Mouse (Mus musculus) limb, embryonic 10.5 days (tissue): ENCODE results near the gene Schip1. TPM values are rescaled to one million over a fixed set of nuclear protein-coding genes. Genes with fewer than 3 reads are reported as not detected.
A peak's percentile ranks its signal among the peaks of the same experiment; 100 is the strongest.

Experiments
- DNase-seq: peaks from one replicate; pipeline ENCODE4 v3.0.0-alpha.2; 2017; ENCODE audit warnings: low spot score
- H3K27ac ChIP-seq: fragments of 300-500 bp; sonication (generic); 2 replicates; pipeline ENCODE4 v1.5.1; 2016; ENCODE audit warnings: mild to moderate bottlenecking
- H3K27me3 ChIP-seq: fragments of 300-500 bp; sonication (generic); 2 replicates; pipeline ENCODE4 v1.6.1; 2016; ENCODE audit warnings: low read depth, mild to moderate bottlenecking; ENCODE audit not compliant: poor library complexity, severe bottlenecking
- H3K36me3 ChIP-seq: fragments of 300-500 bp; sonication (generic); 2 replicates; pipeline ENCODE4 v1.6.1; 2016; ENCODE audit warnings: mild to moderate bottlenecking, moderate library complexity
- H3K4me1 ChIP-seq: fragments of 300-500 bp; sonication (generic); 2 replicates; pipeline ENCODE4 v1.6.1; 2016
- H3K4me3 ChIP-seq: fragments of 300-500 bp; sonication (generic); 2 replicates; pipeline ENCODE4 v1.5.1; 2016; ENCODE audit warnings: mild to moderate bottlenecking, moderate library complexity
- H3K9me3 ChIP-seq: fragments of 300-500 bp; sonication (generic); replicated peaks from 2 replicates; pipeline ENCODE4 v1.6.1; 2016; ENCODE audit warnings: mild to moderate bottlenecking
- WGBS: fragments of 180-500 bp; shearing (Covaris S2); methylation state at CpG from one replicate; pipeline ENCODE4 v1.1.7; 2016; 5-methylcytosine and 5-hydroxymethylcytosine counted together
- polyA plus RNA-seq: library from polyadenylated mRNA; unstranded; fragments of >200 nt; fragmentation: Nextera tagmentation; extraction: Ambion mirVana; gene quantifications from 2 replicates; pipeline ENCODE4 v1.2.1, GENCODE M21; 2016

Gene Schip1
- 22.9 and 28.9 TPM in 2 replicates for polyA plus RNA-seq

- WGBS: 39% methylated on average over 12 of the region's 12 CpGs
- no peaks in the 10 kb centered on the region for H3K9me3 ChIP-seq
- H3K4me1 ChIP-seq: no peaks in the 10 kb centered on the region
- no peaks in the 10 kb centered on the region for H3K36me3 ChIP-seq
- H3K4me3 ChIP-seq: no peak within 1 kb of the TSS
- DNase-seq: peak; percentile 70
- no peak within 1 kb of the TSS for H3K27ac ChIP-seq
- no peaks in the 10 kb centered on the region for H3K27me3 ChIP-seq
Measured at GRCm38 (mm10) chr3:68064731-68065130, at the start of gene Schip1. Gene Schip1 (plus strand): TSS chr3:68064802.

- DNase-seq: no peak
- Histone ChIP-seq H3K27ac (no peak overlapping the region), H3K4me1 (no peaks in the 10 kb centered on the region), H3K4me3 (no peak overlapping the region), H3K36me3 (no peaks in the 10 kb centered on the region), H3K27me3 (no peaks in the 10 kb centered on the region), H3K9me3 (no peaks in the 10 kb centered on the region)
- 71% methylated on average over 1 of the region's 1 CpGs for WGBS
Measured at GRCm38 (mm10) chr3:68015786-68016185, 48.8 kb upstream of the Schip1 start.

DNA sequence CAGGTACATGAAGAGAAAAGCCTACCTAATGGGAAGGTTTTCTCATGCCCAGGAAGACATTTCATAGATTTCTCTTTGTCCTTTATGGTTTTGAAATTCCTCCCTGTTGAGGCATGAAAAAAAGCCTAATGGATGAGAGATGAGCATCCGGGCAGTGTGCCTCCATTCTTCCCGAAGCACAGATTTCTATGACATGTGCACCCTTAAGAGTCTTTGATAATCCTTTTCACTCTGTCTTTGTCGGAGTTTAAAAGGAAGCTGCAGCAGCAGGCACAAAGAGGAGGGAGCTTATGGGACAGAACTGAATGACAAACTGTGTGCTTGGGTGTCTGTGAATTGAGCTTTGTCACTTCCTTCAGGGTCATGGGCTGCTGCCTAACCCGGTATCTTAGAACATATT lies 45.2 kb upstream of the Schip1 start:
- H3K4me3 ChIP-seq: no peak overlapping the region
- H3K27me3 ChIP-seq: no peaks in the 10 kb centered on the region
- DNase-seq: no peak
- WGBS: 76% methylated on average over 4 of the region's 4 CpGs
- no peaks in the 10 kb centered on the region for H3K4me1 ChIP-seq
- H3K9me3 ChIP-seq: no peaks in the 10 kb centered on the region
- H3K36me3 ChIP-seq: no peaks in the 10 kb centered on the region
- no peak overlapping the region for H3K27ac ChIP-seq

DNA sequence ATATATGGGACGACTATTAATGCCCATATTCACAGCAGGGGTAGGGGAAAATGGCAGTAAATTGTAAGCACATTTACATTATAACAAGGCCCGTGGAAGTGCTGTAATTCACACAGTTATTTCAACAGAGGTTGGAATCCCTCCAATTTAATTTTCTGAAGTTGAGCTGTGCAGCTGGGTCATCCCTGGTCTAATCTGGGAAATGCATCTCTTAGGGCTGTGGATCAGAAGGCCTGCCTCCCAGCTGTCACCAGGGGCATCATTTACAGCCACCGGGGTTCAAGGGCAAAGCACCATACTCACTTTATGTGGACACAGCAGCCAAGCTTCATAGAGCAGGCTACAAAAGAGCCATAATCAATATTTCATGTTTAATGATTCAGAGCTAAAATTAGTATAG lies 28.5 kb upstream of the Schip1 start:
- no peaks in the 10 kb centered on the region for H3K4me1 ChIP-seq
- no peaks in the 10 kb centered on the region for H3K9me3 ChIP-seq
- H3K27me3 ChIP-seq: no peaks in the 10 kb centered on the region
- H3K36me3 ChIP-seq: no peaks in the 10 kb centered on the region
- WGBS: 71% methylated on average over 3 of the region's 3 CpGs
- H3K4me3 ChIP-seq: no peak overlapping the region
- H3K27ac ChIP-seq: no peak overlapping the region
- DNase-seq: no peak

DNA sequence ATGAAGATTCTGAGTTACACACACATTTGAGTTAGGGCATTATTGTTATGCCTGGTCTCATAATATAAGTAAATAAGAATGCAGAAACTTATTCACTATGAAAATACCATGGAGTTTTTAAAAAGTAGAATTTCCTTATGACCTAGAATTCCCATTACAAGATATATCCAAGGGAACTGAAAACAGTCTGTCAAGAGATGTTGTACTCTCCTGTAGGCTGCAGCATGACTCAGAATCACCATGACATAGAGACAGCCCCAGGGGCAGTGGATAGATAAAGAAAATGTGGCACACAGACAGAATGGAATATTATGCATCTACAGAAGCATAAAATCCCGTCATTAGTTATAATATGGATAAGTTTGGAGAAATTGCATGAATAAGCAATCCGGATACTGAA lies 21.7 kb upstream of the Schip1 start:
- H3K4me1 ChIP-seq: no peaks in the 10 kb centered on the region
- H3K27me3 ChIP-seq: peaks cover 4% of the 10 kb centered on the region; the same call in 1 of the 2 replicates
- no peak overlapping the region for H3K27ac ChIP-seq
- DNase-seq: no peak
- WGBS: 95% methylated on average over 2 of the region's 2 CpGs
- no peaks in the 10 kb centered on the region for H3K9me3 ChIP-seq
- H3K36me3 ChIP-seq: no peaks in the 10 kb centered on the region
- no peak overlapping the region for H3K4me3 ChIP-seq

- Histone ChIP-seq H3K4me1 (no peaks in the 10 kb centered on the region), H3K36me3 (no peaks in the 10 kb centered on the region), H3K27me3 (peaks cover 4% of the 10 kb centered on the region; the same call in 1 of the 2 replicates), H3K4me3 (no peak overlapping the region), H3K27ac (no peak overlapping the region), H3K9me3 (no peaks in the 10 kb centered on the region)
- 51% methylated on average over 9 of the region's 9 CpGs for WGBS
- DNase-seq: peak; percentile 43
Measured at GRCm38 (mm10) chr3:68045475-68046416, 18.9 kb upstream of the Schip1 start.

- H3K27ac ChIP-seq: no peak overlapping the region
- no peak overlapping the region for H3K4me3 ChIP-seq
- no peaks in the 10 kb centered on the region for H3K9me3 ChIP-seq
- DNase-seq: no peak
- H3K36me3 ChIP-seq: no peaks in the 10 kb centered on the region
- H3K4me1 ChIP-seq: no peaks in the 10 kb centered on the region
- WGBS: 49% methylated on average over 2 of the region's 2 CpGs
- peaks cover 15% of the 10 kb centered on the region; the same call in 1 of the 2 replicates for H3K27me3 ChIP-seq
Measured at GRCm38 (mm10) chr3:68053538-68053937, 11.1 kb upstream of the Schip1 start.

GRCm38 (mm10) chr3:68055071-68055470 lies 9.5 kb upstream of the Schip1 start:
- WGBS: 59% methylated on average over 13 of the region's 13 CpGs

GRCm38 (mm10) chr3:68056373-68057275 lies 8.0 kb upstream of the Schip1 start:
- peak; percentile 79 for DNase-seq
- 57% methylated on average over 23 of the region's 23 CpGs for WGBS
- H3K27me3 ChIP-seq: peaks cover 15% of the 10 kb centered on the region; the same call in 1 of the 2 replicates

More at GRCm38 (mm10) chr3:68055071-68055470, 9.5 kb upstream of the Schip1 start:
- no peak overlapping the region for H3K4me3 ChIP-seq
- H3K27me3 ChIP-seq: peaks cover 15% of the 10 kb centered on the region; the same call in 1 of the 2 replicates
- H3K36me3 ChIP-seq: no peaks in the 10 kb centered on the region
- no peak for DNase-seq
- no peak overlapping the region for H3K27ac ChIP-seq
- H3K4me1 ChIP-seq: no peaks in the 10 kb centered on the region
- H3K9me3 ChIP-seq: no peaks in the 10 kb centered on the region

DNA sequence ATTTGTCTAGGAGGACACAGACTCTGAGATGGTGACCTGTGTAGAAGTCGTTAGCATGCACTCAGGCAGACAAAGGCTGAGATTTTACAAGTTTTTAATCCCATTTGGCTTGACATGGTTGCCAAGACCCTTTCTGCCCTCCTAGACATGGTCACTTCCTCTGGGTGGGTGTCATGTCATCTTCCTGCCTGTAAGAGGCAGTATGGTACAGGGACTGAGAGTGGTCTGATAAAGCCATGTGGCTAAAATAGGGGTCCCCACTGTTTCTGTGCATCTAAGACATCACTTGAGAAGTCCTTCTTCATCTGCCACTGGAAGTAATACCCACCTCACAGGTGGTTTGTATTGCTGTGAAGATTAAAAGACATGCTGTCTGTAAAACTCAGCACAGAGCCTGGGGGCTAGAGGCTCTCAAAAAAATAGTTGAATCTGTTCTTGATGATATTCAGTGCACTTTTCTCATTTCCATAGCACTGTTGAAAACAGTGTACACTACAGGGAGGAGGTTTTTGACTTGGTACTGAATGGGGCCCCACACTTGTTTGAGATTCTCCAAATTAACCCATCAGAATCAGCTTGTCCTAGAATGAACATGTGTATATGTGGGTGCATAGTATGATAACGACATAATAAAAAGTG lies 5.3 kb upstream of the Schip1 start:
- Histone ChIP-seq H3K27ac (no peak overlapping the region), H3K4me3 (no peak overlapping the region), H3K36me3 (no peaks in the 10 kb centered on the region), H3K9me3 (no peaks in the 10 kb centered on the region), H3K4me1 (no peaks in the 10 kb centered on the region), H3K27me3 (peaks cover 15% of the 10 kb centered on the region; the same call in 1 of the 2 replicates)
- DNase-seq: no peak
- 51% methylated on average over 2 of the region's 2 CpGs for WGBS

More at GRCm38 (mm10) chr3:68056373-68057275, 8.0 kb upstream of the Schip1 start:
- Histone ChIP-seq H3K36me3 (no peaks in the 10 kb centered on the region), H3K9me3 (no peaks in the 10 kb centered on the region), H3K4me1 (no peaks in the 10 kb centered on the region), H3K4me3 (peak overlapping the region; percentile 25), H3K27ac (no peak overlapping the region)

- no peak overlapping the region for H3K27ac ChIP-seq
- no peaks in the 10 kb centered on the region for H3K4me1 ChIP-seq
- H3K36me3 ChIP-seq: no peaks in the 10 kb centered on the region
- H3K27me3 ChIP-seq: no peaks in the 10 kb centered on the region
- 88% methylated on average over 9 of the region's 9 CpGs for WGBS
- H3K4me3 ChIP-seq: no peak overlapping the region
- no peak for DNase-seq
- H3K9me3 ChIP-seq: no peaks in the 10 kb centered on the region
Measured at GRCm38 (mm10) chr3:68071395-68072386, 7.1 kb downstream of the Schip1 start.
